Mouse (Mus musculus) bone marrow, adult 2 months (tissue): ENCODE results near the gene Exo1. TPM values are rescaled to one million over a fixed set of nuclear protein-coding genes. Genes with fewer than 3 reads are reported as not detected.

ENCODE experiments used
- H3K27ac ChIP-seq: fragments of 200-500 bp; 2 replicates; pipeline ENCODE4 v1.5.1; 2012; ENCODE audit warnings: low read depth, mild to moderate bottlenecking, control low read depth, inconsistent platforms, low read length; ENCODE audit not compliant: control insufficient read depth, poor library complexity, insufficient read depth
- H3K4me1 ChIP-seq: fragments of 200-500 bp; 2 replicates; pipeline ENCODE4 v1.6.1; 2011; ENCODE audit warnings: low read length; ENCODE audit not compliant: control insufficient read depth, insufficient read depth
- H3K4me3 ChIP-seq: fragments of 200-500 bp; replicated peaks from 2 replicates; pipeline ENCODE3; 2011; ENCODE audit warnings: mild to moderate bottlenecking, low read depth, low read length, control low read depth; ENCODE audit not compliant: control insufficient read depth
- CTCF ChIP-seq: fragments of 200-500 bp; IDR thresholded peaks from 2 replicates; pipeline ENCODE4 v1.5.1; 2011; ENCODE audit warnings: low read length, control low read depth; ENCODE audit not compliant: control insufficient read depth, insufficient read depth
- POLR2A ChIP-seq: fragments of 200-500 bp; IDR thresholded peaks from 2 replicates; pipeline ENCODE4 v1.6.1; 2011; ENCODE audit warnings: low read depth, mild to moderate bottlenecking, control low read depth, low read length, borderline replicate concordance; ENCODE audit not compliant: control insufficient read depth
- WGBS: fragments of 180-500 bp; shearing (Covaris S2); methylation state at CpG from one replicate; pipeline ENCODE4 v1.1.7; 2018; 5-methylcytosine and 5-hydroxymethylcytosine counted together
- polyA plus RNA-seq: library from polyadenylated mRNA; stranded (reverse); fragments of >200 nt; gene quantifications from 2 replicates; pipeline ENCODE4 v1.2.4, GENCODE M21; 2011; ENCODE audit warnings: low replicate concordance; ENCODE audit not compliant: missing spikeins, insufficient read depth, insufficient read length

Gene Exo1
- polyA plus RNA-seq = 18.2 and 23.0 TPM in 2 replicates

GRCm38 (mm10) chr1:175880453-175881296, at the start of gene Exo1:
Exo1 (plus strand) TSS chr1:175880581.
- Histone ChIP-seq H3K4me1 (no peaks in the 10 kb centered on the region; the same call in 1 of the 2 replicates), H3K27ac (peak within 1 kb of the TSS; percentile 94), H3K4me3 (peak within 1 kb of the TSS; percentile 99)
- under 1% methylated on average over 66 of the region's 66 CpGs for WGBS
- TF ChIP-seq POLR2A = no peak
- no peak for TF ChIP-seq CTCF

- H3K27ac ChIP-seq = no peak overlapping the region
- TF ChIP-seq CTCF = no peak
- no peak for TF ChIP-seq POLR2A
- H3K4me1 ChIP-seq = no peaks in the 10 kb centered on the region
- no peak overlapping the region for H3K4me3 ChIP-seq
- 78% methylated on average over 1 of the region's 1 CpGs for whole genome bisulfite sequencing
Measured at GRCm38 (mm10) chr1:175855515-175855914, 24.9 kb upstream of the Exo1 start.

GRCm38 (mm10) chr1:175867050-175867449, 13.3 kb upstream of the Exo1 start:
- WGBS = 76% methylated on average over 1 of the region's 1 CpGs
- TF ChIP-seq POLR2A (no peak), CTCF (no peak)
- Histone ChIP-seq H3K27ac (no peak overlapping the region), H3K4me3 (no peak overlapping the region), H3K4me1 (no peaks in the 10 kb centered on the region)

GRCm38 (mm10) chr1:175867558-175867957, 12.8 kb upstream of the Exo1 start:
- Histone ChIP-seq H3K4me3 (no peak overlapping the region), H3K27ac (no peak overlapping the region), H3K4me1 (no peaks in the 10 kb centered on the region)
- WGBS = 16% methylated on average over 5 of the region's 5 CpGs
- TF ChIP-seq POLR2A (no peak), CTCF (no peak)

- no peak for TF ChIP-seq POLR2A
- TF ChIP-seq CTCF = no peak
- H3K27ac ChIP-seq = no peak overlapping the region
Measured at GRCm38 (mm10) chr1:175870716-175871115, 9.7 kb upstream of the Exo1 start.

GRCm38 (mm10) chr1:175872028-175872816, 8.2 kb upstream of the Exo1 start:
- WGBS = 94% methylated on average over 6 of the region's 6 CpGs
- TF ChIP-seq POLR2A = no peak
- no peak for TF ChIP-seq CTCF
- Histone ChIP-seq H3K4me3 (no peak overlapping the region), H3K4me1 (no peaks in the 10 kb centered on the region), H3K27ac (no peak overlapping the region)

More at GRCm38 (mm10) chr1:175870716-175871115, 9.7 kb upstream of the Exo1 start:
- H3K4me3 ChIP-seq = no peak overlapping the region
- H3K4me1 ChIP-seq = no peaks in the 10 kb centered on the region
- WGBS = 80% methylated on average over 3 of the region's 3 CpGs

- WGBS = 83% methylated on average over 3 of the region's 3 CpGs
- TF ChIP-seq POLR2A (no peak), CTCF (no peak)
- H3K4me1 ChIP-seq = no peaks in the 10 kb centered on the region; the same call in 1 of the 2 replicates
- no peak overlapping the region for H3K4me3 ChIP-seq
- no peak overlapping the region for H3K27ac ChIP-seq
Measured at GRCm38 (mm10) chr1:175883398-175883797, 3.0 kb downstream of the Exo1 start.

GRCm38 (mm10) chr1:175893263-175893662, 12.9 kb downstream of the Exo1 start:
- Histone ChIP-seq H3K27ac (no peak overlapping the region), H3K4me3 (no peak overlapping the region), H3K4me1 (no peaks in the 10 kb centered on the region)
- TF ChIP-seq CTCF = no peak
- TF ChIP-seq POLR2A = no peak
- 93% methylated on average over 6 of the region's 6 CpGs for whole genome bisulfite sequencing
